Mouse (Mus musculus) G1E (cell line): ENCODE data around the gene Kcnq1. TPM values are rescaled to one million over a fixed set of nuclear protein-coding genes. Genes with fewer than 3 reads are reported as not detected.

Experiments used
- ATAC-seq: 2 replicates; pipeline ENCODE4 v1.8.0; 2016; ENCODE audit warnings: mild to moderate bottlenecking; ENCODE audit not compliant: insufficient number of reproducible peaks, poor library complexity, low FRiP score, severe bottlenecking; ENCODE audit errors: extremely low read depth
- DNase-seq: peaks from one replicate; pipeline ENCODE4 v3.0.0; 2012; ENCODE audit warnings: low spot score
- H3K27me3 ChIP-seq: 2 replicates; pipeline ENCODE4 v1.6.1; 2012; ENCODE audit warnings: mild to moderate bottlenecking, low read length, inconsistent platforms; ENCODE audit not compliant: insufficient read depth
- H3K36me3 ChIP-seq: replicated peaks from 2 replicates; pipeline ENCODE3; 2012; ENCODE audit warnings: mild to moderate bottlenecking, inconsistent platforms
- H3K4me1 ChIP-seq: 2 replicates; pipeline ENCODE4 v1.6.1; 2012; ENCODE audit warnings: low read depth, low read length, inconsistent platforms, mixed read lengths; ENCODE audit not compliant: insufficient read depth
- H3K4me3 ChIP-seq: 2 replicates; pipeline ENCODE4 v1.5.1; 2012; ENCODE audit warnings: low read depth, mild to moderate bottlenecking, inconsistent platforms, low read length, moderate library complexity, mixed read lengths
- H3K9me3 ChIP-seq: replicated peaks from 2 replicates; pipeline ENCODE4 v1.6.1; 2012; ENCODE audit warnings: inconsistent platforms
- CTCF ChIP-seq: IDR thresholded peaks from 2 replicates; pipeline ENCODE4 v1.5.1; 2012; ENCODE audit warnings: low read depth, low read length, inconsistent platforms, mixed read lengths
- GATA1 ChIP-seq: IDR thresholded peaks from 2 replicates; pipeline ENCODE4 v1.6.1; 2012; ENCODE audit warnings: borderline replicate concordance, low read length, inconsistent platforms, mixed read lengths
- GATA2 ChIP-seq: IDR thresholded peaks from 2 replicates; pipeline ENCODE4 v1.6.1; 2012; ENCODE audit warnings: low read depth, low read length, inconsistent platforms, borderline replicate concordance
- POLR2AphosphoS5 ChIP-seq: IDR thresholded peaks from 2 replicates; pipeline ENCODE4 v1.6.1; 2012; ENCODE audit warnings: low read depth, low read length, inconsistent platforms; ENCODE audit not compliant: insufficient replicate concordance
- TAL1 ChIP-seq: conservative IDR thresholded peaks from 2 replicates; pipeline ENCODE4 v1.6.1; 2012; ENCODE audit warnings: low read depth, low read length, inconsistent platforms, mixed read lengths
- polyA plus RNA-seq: library from polyadenylated mRNA; stranded (reverse); fragments of >175 nt; gene quantifications from 2 replicates; pipeline ENCODE4 v1.2.3, GENCODE M21; 2012
- total RNA-seq, 2 experiments: library from RNA; stranded (forward) in 1 of 2; stranded (reverse) in 1 of 2; fragments of 200-1000 nt in 1 of 2; fragments of >200 nt in 1 of 2; fragmentation: Nextera tagmentation in 1 of 2; gene quantifications; 2 replicates each; pipeline ENCODE4 v1.2.3; 2014 to 2017

Gene Kcnq1
- total and polyA plus RNA-seq, 3 experiments = not detected

GRCm38 (mm10) chr7:143190911-143191310 is 84.7 kb downstream of the Kcnq1 start:
- no peaks in the 10 kb centered on the region for H3K9me3 ChIP-seq
- no peaks in the 10 kb centered on the region for H3K36me3 ChIP-seq
- DNase-seq (no peak), ATAC-seq (no peak)
- no peak for TF ChIP-seq GATA1
- TF ChIP-seq TAL1 = no peak
- TF ChIP-seq CTCF = no peak
- TF ChIP-seq POLR2AphosphoS5 = no peak
- no peak for TF ChIP-seq GATA2
- H3K27me3 ChIP-seq = peaks cover 45% of the 10 kb centered on the region
- no peaks in the 10 kb centered on the region for H3K4me1 ChIP-seq
- no peak overlapping the region for H3K4me3 ChIP-seq

DNA sequence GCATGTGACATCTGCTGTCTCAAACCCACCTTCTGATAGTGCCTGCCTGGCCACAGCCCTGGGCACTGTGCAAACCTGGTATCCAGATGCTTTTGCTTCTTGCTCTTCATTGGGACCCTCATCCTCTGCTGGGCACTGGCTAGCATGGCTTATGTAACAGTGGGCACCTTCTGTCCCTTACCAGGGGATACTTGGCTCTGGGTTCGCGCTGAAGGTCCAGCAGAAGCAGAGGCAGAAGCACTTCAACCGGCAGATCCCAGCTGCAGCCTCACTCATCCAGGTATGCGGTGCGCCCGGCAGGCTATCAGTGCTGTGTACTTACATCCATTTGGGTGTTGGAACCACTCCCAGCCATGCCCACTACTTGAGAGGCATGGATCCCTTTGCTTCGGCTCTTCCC is 86.2 kb downstream of the Kcnq1 start:
- Histone ChIP-seq H3K27me3 (peaks cover 35% of the 10 kb centered on the region), H3K4me1 (no peaks in the 10 kb centered on the region), H3K9me3 (no peaks in the 10 kb centered on the region), H3K36me3 (no peaks in the 10 kb centered on the region), H3K4me3 (no peak overlapping the region)
- no peak for TF ChIP-seq GATA1
- no peak for TF ChIP-seq GATA2
- TF ChIP-seq POLR2AphosphoS5 = no peak
- TF ChIP-seq CTCF = no peak
- no peak for TF ChIP-seq TAL1
- no peak for DNase-seq
- ATAC-seq = no peak

GRCm38 (mm10) chr7:143194064-143194463 is 87.9 kb downstream of the Kcnq1 start:
- ATAC-seq (no peak; the same call in 1 of the 2 replicates), DNase-seq (no peak)
- H3K9me3 ChIP-seq = no peaks in the 10 kb centered on the region
- H3K27me3 ChIP-seq = peaks cover 32% of the 10 kb centered on the region
- no peak overlapping the region for H3K4me3 ChIP-seq
- TF ChIP-seq TAL1 = no peak
- TF ChIP-seq POLR2AphosphoS5 = no peak
- no peak for TF ChIP-seq GATA2
- no peak for TF ChIP-seq GATA1
- H3K4me1 ChIP-seq = no peaks in the 10 kb centered on the region
- no peaks in the 10 kb centered on the region for H3K36me3 ChIP-seq

DNA sequence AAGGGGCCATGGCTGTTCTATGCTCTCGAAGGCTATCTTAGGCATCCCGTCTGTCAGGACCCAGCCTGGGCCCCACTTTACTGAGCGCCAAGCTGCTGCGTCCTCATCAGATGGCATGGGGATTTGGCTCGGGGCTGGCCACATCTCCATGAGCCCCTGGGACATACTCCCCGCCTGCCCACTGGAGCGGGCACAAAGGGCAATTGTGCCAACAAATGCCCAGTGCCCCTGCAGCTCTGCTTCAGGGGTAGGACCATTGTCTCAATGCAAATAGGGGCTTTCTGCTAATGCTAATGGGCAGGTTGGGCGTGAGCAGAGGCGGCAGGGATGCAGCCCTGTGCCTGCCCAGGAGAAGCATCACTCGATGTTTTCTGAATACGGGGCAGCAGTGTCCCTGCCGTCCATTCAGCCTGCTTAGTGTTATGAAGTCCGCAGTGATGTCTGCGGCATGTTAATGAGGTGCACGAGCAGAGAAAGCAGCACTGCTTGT is 91.8 kb downstream of the Kcnq1 start:
- ATAC-seq (no peak), DNase-seq (no peak)
- no peaks in the 10 kb centered on the region for H3K36me3 ChIP-seq
- H3K4me1 ChIP-seq = no peaks in the 10 kb centered on the region
- no peaks in the 10 kb centered on the region for H3K9me3 ChIP-seq
- no peak overlapping the region for H3K4me3 ChIP-seq
- TF ChIP-seq POLR2AphosphoS5 = no peak
- no peak for TF ChIP-seq TAL1
- no peak for TF ChIP-seq GATA2
- TF ChIP-seq CTCF = no peak
- TF ChIP-seq GATA1 = no peak
- peaks cover 18% of the 10 kb centered on the region for H3K27me3 ChIP-seq

GRCm38 (mm10) chr7:143198443-143198842 is 92.3 kb downstream of the Kcnq1 start:
- peaks cover 16% of the 10 kb centered on the region for H3K27me3 ChIP-seq
- DNase-seq (no peak), ATAC-seq (no peak)
- no peak overlapping the region for H3K4me3 ChIP-seq
- no peak for TF ChIP-seq GATA2
- TF ChIP-seq TAL1 = no peak
- no peak for TF ChIP-seq POLR2AphosphoS5
- no peak for TF ChIP-seq CTCF
- TF ChIP-seq GATA1 = no peak
- H3K36me3 ChIP-seq = no peaks in the 10 kb centered on the region
- no peaks in the 10 kb centered on the region for H3K9me3 ChIP-seq
- no peaks in the 10 kb centered on the region for H3K4me1 ChIP-seq

- no peak for TF ChIP-seq POLR2AphosphoS5
- TF ChIP-seq GATA1 = no peak
- TF ChIP-seq CTCF = no peak
- no peak for TF ChIP-seq TAL1
- TF ChIP-seq GATA2 = no peak
- H3K4me3 ChIP-seq = no peak overlapping the region
- no peak for ATAC-seq
- H3K27me3 ChIP-seq = peaks cover 10% of the 10 kb centered on the region
- no peaks in the 10 kb centered on the region for H3K36me3 ChIP-seq
- H3K4me1 ChIP-seq = no peaks in the 10 kb centered on the region
- no peak for DNase-seq
- no peaks in the 10 kb centered on the region for H3K9me3 ChIP-seq
Observed at GRCm38 (mm10) chr7:143201255-143201654, 95.1 kb downstream of the Kcnq1 start.

DNA sequence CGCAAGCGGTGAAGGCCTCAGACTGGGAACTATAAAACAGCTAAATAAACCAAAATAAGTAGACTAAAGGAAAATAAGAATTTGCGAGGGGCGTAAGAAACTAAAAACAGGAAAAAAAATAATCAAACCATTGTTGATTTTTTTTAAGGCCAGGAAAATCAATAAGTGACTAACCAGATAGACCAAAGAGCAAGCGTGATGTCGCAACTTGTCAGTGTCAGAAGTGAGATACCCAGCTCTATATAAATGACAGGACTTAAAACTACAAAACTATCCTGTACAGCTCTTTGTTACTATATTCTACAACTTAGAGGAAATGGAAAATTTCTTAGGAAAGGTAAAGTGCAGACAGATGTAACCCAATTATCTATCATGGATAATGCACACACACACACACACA is 97.7 kb downstream of the Kcnq1 start:
- ATAC-seq = no peak
- no peaks in the 10 kb centered on the region for H3K36me3 ChIP-seq
- H3K4me3 ChIP-seq = no peak overlapping the region
- TF ChIP-seq CTCF = no peak
- TF ChIP-seq TAL1 = no peak
- TF ChIP-seq POLR2AphosphoS5 = no peak
- TF ChIP-seq GATA2 = no peak
- TF ChIP-seq GATA1 = no peak
- peaks cover 4% of the 10 kb centered on the region; the same call in 1 of the 2 replicates for H3K27me3 ChIP-seq
- no peaks in the 10 kb centered on the region for H3K9me3 ChIP-seq
- no peaks in the 10 kb centered on the region for H3K4me1 ChIP-seq
- DNase-seq = no peak
